13 mouse cellular contexts compared by ENCODE assay signal in the genomic region with DNA sequence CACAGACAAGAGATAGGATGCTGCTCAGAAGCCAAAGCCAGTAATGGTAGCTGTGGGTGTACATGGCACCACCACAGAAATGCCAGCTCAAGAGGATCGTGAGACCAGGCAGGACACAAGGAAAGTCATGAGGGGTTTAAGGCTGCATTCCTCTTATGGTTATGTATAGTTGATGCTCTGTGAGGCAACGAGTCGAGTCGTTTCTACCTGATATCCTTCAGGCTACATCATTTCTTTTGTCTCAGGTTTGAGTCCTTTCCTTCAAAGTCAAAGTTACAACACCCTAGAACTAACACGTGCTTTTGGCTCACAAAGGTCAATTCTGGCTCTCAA.
DNase-seq lines count a peak whose midpoint lies in the region; ATAC-seq and TF ChIP-seq lines count a peak whose summit lies in the region.
"Had no signal": no experiment of that assay in that cellular context is flagged by ENCODE, and none has a peak within 500 bp of the region (broad histone marks: within the 10 kb centered on the region; RNA-seq: fewer than 3 reads in every experiment).

No protein-coding gene starts in this region.

- H3K27me3 ChIP-seq in kidney, embryonic 14.5 days (ENCODE audit: control insufficient read depth, insufficient read depth, low read length), result no peaks in the 10 kb centered on the region
- H3K27me3 ChIP-seq in hindbrain, embryonic 14.5 days (ENCODE audit: control insufficient read depth, insufficient read depth, low read length), result no peaks in the 10 kb centered on the region
- no peaks in the 10 kb centered on the region for H3K27me3 ChIP-seq in midbrain, embryonic 14.5 days (ENCODE audit: control insufficient read depth, insufficient read depth, low read length)
- H3K27me3 ChIP-seq: Patski had no signal

- DNase-seq in kidney, postnatal 4 days, result no peak
- no peak for DNase-seq in hindbrain, embryonic 14.5 days (ENCODE audit: low spot score)
- DNase-seq in midbrain, embryonic 14.5 days, result no peak
- DNase-seq in thymus, postnatal 25 days, result no peak
- DNase-seq in cerebellum, adult 11-12 months, result no peak
- no peak for DNase-seq in testis, postnatal 14 days (ENCODE audit: low spot score)
- DNase-seq: adrenal gland, postnatal 10 days; thymus, postnatal 36 days had no signal

- TF ChIP-seq POLR2A in embryonic fibroblast, embryonic 13.5 days (IDR thresholded peaks at IDR 0.05; ENCODE audit: low read depth, low read length), result 0 out of 2 replicates have a peak, but pooled peaks have one; percentile 6

- no peak for ATAC-seq in kidney, embryonic 14.5 days (ENCODE audit: low FRiP score, low TSS enrichment)
- no peak for ATAC-seq in hindbrain, embryonic 14.5 days (ENCODE audit: low FRiP score)
- ATAC-seq in midbrain, embryonic 14.5 days (ENCODE audit: low FRiP score, low TSS enrichment), result no peak

- H3K9me3 ChIP-seq in kidney, embryonic 14.5 days (ENCODE audit: control insufficient read depth, low read length), result no peaks in the 10 kb centered on the region
- no peaks in the 10 kb centered on the region for H3K9me3 ChIP-seq in hindbrain, embryonic 14.5 days (ENCODE audit: control insufficient read depth, low read length)
- no peaks in the 10 kb centered on the region for H3K9me3 ChIP-seq in midbrain, embryonic 14.5 days (ENCODE audit: control insufficient read depth, low read length)

- WGBS in kidney, embryonic 14.5 days, result 85% methylated on average over 5 of the region's 5 CpGs
- WGBS in hindbrain, embryonic 14.5 days, result 86% methylated on average over 5 of the region's 5 CpGs
- WGBS in midbrain, embryonic 14.5 days, result 63% methylated on average over 5 of the region's 5 CpGs

- TF ChIP-seq CTCF in embryonic fibroblast, embryonic 13.5 days (IDR thresholded peaks at IDR 0.05; ENCODE audit: borderline replicate concordance, insufficient read depth, low read length), result no peak

- H3K27ac ChIP-seq in kidney, embryonic 14.5 days (ENCODE audit: low read depth, low read length), result peak overlapping the region; percentile 47; the same call in 1 of the 2 replicates
- peak overlapping the region; percentile 99 for H3K27ac ChIP-seq in embryonic fibroblast, embryonic 13.5 days (ENCODE audit: insufficient read depth, low read length)
- H3K27ac ChIP-seq in hindbrain, embryonic 14.5 days, result peak overlapping the region; percentile 56
- peak overlapping the region; percentile 84 for H3K27ac ChIP-seq in midbrain, embryonic 14.5 days (replicated peaks; ENCODE audit: low read depth, low read length)
- H3K27ac ChIP-seq: kidney, postnatal 0 days; liver, embryonic 14.5 days had no signal

- peaks cover 18% of the 10 kb centered on the region for H3K4me1 ChIP-seq in kidney, embryonic 14.5 days (ENCODE audit: control insufficient read depth, insufficient read depth, low read length)
- H3K4me1 ChIP-seq in embryonic fibroblast, embryonic 13.5 days (ENCODE audit: control insufficient read depth, insufficient read depth, low read length), result peaks cover 26% of the 10 kb centered on the region
- peaks cover 21% of the 10 kb centered on the region for H3K4me1 ChIP-seq in hindbrain, embryonic 14.5 days (replicated peaks; ENCODE audit: control insufficient read depth, insufficient read depth, low read length)
- peaks cover 27% of the 10 kb centered on the region for H3K4me1 ChIP-seq in midbrain, embryonic 14.5 days (ENCODE audit: control insufficient read depth, insufficient read depth, low read length)

- H3K4me3 ChIP-seq in kidney, embryonic 14.5 days (ENCODE audit: low read length), result no peak overlapping the region
- H3K4me3 ChIP-seq in embryonic fibroblast, embryonic 13.5 days (ENCODE audit: insufficient read depth, low read length), result no peak overlapping the region
- H3K4me3 ChIP-seq in hindbrain, embryonic 14.5 days (replicated peaks; ENCODE audit: low read length), result no peak overlapping the region
- peak overlapping the region; percentile 20; the same call in 1 of the 2 replicates for H3K4me3 ChIP-seq in midbrain, embryonic 14.5 days (replicated peaks; ENCODE audit: low read depth, low read length)

- H3K36me3 ChIP-seq in kidney, embryonic 14.5 days (ENCODE audit: control insufficient read depth, insufficient read depth, low read length), result no peaks in the 10 kb centered on the region
- no peaks in the 10 kb centered on the region for H3K36me3 ChIP-seq in hindbrain, embryonic 14.5 days (replicated peaks; ENCODE audit: control insufficient read depth, insufficient read depth)
- H3K36me3 ChIP-seq in midbrain, embryonic 14.5 days (ENCODE audit: control insufficient read depth, insufficient read depth, low read length), result no peaks in the 10 kb centered on the region

- H3K4me2 ChIP-seq in kidney, embryonic 14.5 days (replicated peaks; ENCODE audit: low read depth, low read length), result no peak overlapping the region
- H3K4me2 ChIP-seq in hindbrain, embryonic 14.5 days (replicated peaks), result peak overlapping the region; percentile 27; the same call in 1 of the 2 replicates
- H3K4me2 ChIP-seq in midbrain, embryonic 14.5 days (ENCODE audit: low read length), result peak overlapping the region; percentile 49

- H3K9ac ChIP-seq in kidney, embryonic 14.5 days (ENCODE audit: low read depth, low read length), result no peak overlapping the region
- H3K9ac ChIP-seq in hindbrain, embryonic 14.5 days, result no peak overlapping the region
- H3K9ac ChIP-seq in midbrain, embryonic 14.5 days (replicated peaks; ENCODE audit: low read length), result peak overlapping the region; percentile 13; the same call in 1 of the 2 replicates
- H3K9ac ChIP-seq: liver, embryonic 14.5 days had no signal

Comparison
In these comparisons a context has a peak if more than half of its experiments do, and no peak if none do; other contexts are left out.
1. H3K27ac ChIP-seq: peak in every context shown above with its lines; median percentile 99 in embryonic fibroblast, embryonic 13.5 days; 84 in midbrain, embryonic 14.5 days; 56 in hindbrain, embryonic 14.5 days; 47 in kidney, embryonic 14.5 days.